Comparison of ENCODE assay signal across 11 mouse cellular contexts in the genomic region with DNA sequence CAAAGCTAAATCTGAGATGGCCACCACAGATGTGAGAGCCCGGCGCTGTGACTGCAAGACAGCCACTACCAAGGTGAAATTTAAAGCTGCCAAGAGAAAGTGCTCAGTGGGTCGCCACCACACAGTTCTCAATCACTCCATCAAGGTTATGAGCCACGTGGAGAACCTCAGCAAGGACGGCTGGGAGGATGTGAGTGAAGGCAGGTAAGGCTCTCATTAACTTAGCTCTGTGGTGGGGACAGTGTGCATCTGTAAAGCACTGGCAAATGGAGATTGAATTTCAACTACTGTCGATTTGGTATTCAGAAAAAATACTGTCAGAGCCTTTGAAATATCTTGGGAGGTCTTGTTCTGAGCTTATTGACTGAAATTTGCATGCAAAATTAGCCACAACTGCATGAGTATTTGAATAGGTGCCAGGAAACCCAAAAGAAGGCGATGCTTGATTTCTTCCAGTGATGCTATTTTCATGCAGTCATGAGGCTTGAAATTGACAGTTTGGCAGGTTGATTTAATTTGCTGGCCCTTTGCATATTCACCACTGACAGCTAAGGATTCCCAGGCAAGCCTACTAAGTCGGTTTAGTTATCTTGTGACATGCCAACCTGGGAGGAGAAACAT.
"Had no signal": no experiment of that assay in that cellular context is flagged by ENCODE, and none has a peak within 500 bp of the region (broad histone marks: within the 10 kb centered on the region; RNA-seq: fewer than 3 reads in every experiment).

No protein-coding gene starts in this region.

- H3K36me3 ChIP-seq: neural tube, embryonic 12.5 days; stomach, embryonic 15.5 days had no signal

- H3K9ac ChIP-seq: limb, embryonic 13.5 days; liver, embryonic 14.5 days; neural tube, embryonic 12.5 days; stomach, embryonic 15.5 days had no signal

- H3K4me2 ChIP-seq: limb, embryonic 13.5 days; neural tube, embryonic 12.5 days; stomach, embryonic 15.5 days had no signal

- DNase-seq: kidney, adult 8-10 months; kidney, postnatal 25 days; layer of hippocampus, adult 9-11 months; layer of hippocampus, postnatal 36 days; lung, adult 18-20 months; thymus, adult 2 months; thymus, postnatal 25 days had no signal

- H3K4me3 ChIP-seq: limb, embryonic 13.5 days; neural tube, embryonic 12.5 days; stomach, embryonic 15.5 days had no signal

- H3K27me3 ChIP-seq: limb, embryonic 13.5 days; neural tube, embryonic 12.5 days; stomach, embryonic 15.5 days had no signal

- H3K4me1 ChIP-seq: limb, embryonic 13.5 days; neural tube, embryonic 12.5 days; stomach, embryonic 15.5 days had no signal

- H3K27ac ChIP-seq: limb, embryonic 13.5 days; liver, embryonic 14.5 days; neural tube, embryonic 12.5 days; stomach, embryonic 15.5 days had no signal

- H3K9me3 ChIP-seq: limb, embryonic 13.5 days; neural tube, embryonic 12.5 days; stomach, embryonic 15.5 days had no signal
